Mouse (Mus musculus): Measurements from ENCODE around the gene Avpi1.

DNA sequence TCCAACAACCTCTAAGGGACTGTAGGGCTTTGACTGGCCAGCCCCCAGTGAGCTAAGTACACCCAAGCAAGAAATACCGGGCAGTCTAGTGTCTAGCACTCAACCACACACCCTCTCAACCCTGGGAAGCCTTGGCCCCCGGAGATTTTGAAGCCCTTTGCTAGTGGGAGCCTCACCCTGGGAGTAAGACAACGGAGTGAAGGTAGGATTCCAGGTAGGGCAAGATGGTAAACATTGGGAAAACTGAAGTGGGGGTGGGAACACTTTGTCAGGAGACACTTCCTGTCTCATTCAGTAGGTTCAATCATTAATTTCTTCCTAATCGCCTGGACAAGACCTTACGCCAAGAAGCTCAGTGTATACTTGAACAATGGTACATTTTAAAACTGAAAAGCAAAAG, 1.8 kb downstream of the Avpi1 start:
- TF ChIP-seq CTCF (IDR thresholded peaks at IDR 0.05; ENCODE audit: extremely low read depth, insufficient read depth, low read length) (no peak), POLR2A (IDR thresholded peaks at IDR 0.05; ENCODE audit: extremely low read depth, insufficient read depth, low read length) (no peak)
